Mouse (Mus musculus) C2C12 (cell line): ENCODE results near the gene Cdk1.

Source experiments
- CEBPB ChIP-seq: IDR thresholded peaks from one replicate; pipeline ENCODE4 v1.6.1; 2011; ENCODE audit warnings: low read depth, mild to moderate bottlenecking, control low read depth, moderate library complexity
- CTCF ChIP-seq: IDR thresholded peaks from one replicate; pipeline ENCODE4 v1.5.1; 2011; ENCODE audit not compliant: control insufficient read depth, insufficient read depth, insufficient read length
- MAX ChIP-seq: IDR thresholded peaks from one replicate; pipeline ENCODE4 v1.6.1; 2011; ENCODE audit warnings: mild to moderate bottlenecking, control low read depth
- MYOD1 ChIP-seq: IDR thresholded peaks from one replicate; pipeline ENCODE4 v1.6.1; 2011; ENCODE audit warnings: low read depth; ENCODE audit not compliant: control insufficient read depth, insufficient read length
- MYOG ChIP-seq: IDR thresholded peaks from one replicate; pipeline ENCODE4 v1.6.1; 2011; ENCODE audit not compliant: control insufficient read depth, insufficient read length; ENCODE audit errors: extremely low read depth
- USF1 ChIP-seq: IDR thresholded peaks from one replicate; pipeline ENCODE4 v1.6.1; 2011; ENCODE audit warnings: low read depth, mild to moderate bottlenecking, control low read depth, moderate library complexity

GRCm38 (mm10) chr10:69389511-69389910 is 36.8 kb upstream of the Cdk1 start:
- no peak for TF ChIP-seq CTCF
- TF ChIP-seq CEBPB, result no peak
- TF ChIP-seq MAX, result no peak
- TF ChIP-seq USF1, result no peak
- TF ChIP-seq MYOG, result no peak
- no peak for TF ChIP-seq MYOD1
